Mouse (Mus musculus): ENCODE data around the gene Cacnb2. TPM values are rescaled to one million over a fixed set of nuclear protein-coding genes. Genes with fewer than 3 reads are reported as not detected.

Gene Cacnb2
- total and polyA plus RNA-seq, 3 experiments = 0.38 TPM; not detected in 2

DNA sequence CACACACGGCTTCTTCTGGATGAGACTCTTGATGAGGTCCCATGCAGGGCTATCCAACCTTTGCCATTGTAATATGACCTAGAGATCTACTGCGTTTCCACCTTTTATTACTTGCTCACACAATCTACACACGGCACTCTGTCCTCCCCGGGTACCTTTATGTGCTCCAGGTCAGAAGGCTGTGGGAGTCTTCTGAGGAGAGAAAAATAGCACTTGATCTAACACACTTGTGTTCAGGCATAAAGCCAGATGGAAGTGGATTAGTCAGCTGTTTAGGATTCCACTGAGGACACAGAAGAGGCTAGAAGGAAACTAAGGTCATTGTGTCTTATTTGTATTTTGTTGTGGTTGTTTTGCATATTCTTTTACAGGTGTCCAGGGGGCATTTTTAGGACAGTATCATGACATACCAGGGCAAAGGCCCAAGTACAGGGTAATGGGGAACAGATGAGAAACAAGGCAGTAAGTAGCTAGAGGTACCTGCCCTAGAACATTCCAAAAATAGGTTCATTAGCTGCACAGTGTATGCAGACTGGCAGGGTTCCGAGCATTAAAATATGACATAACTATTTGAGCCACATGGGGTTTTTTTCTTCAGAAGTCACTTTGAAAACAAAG lies 231.9 kb downstream of the Cacnb2 start:
- no peak for TF ChIP-seq POLR2AphosphoS5 (IDR thresholded peaks at IDR 0.05; ENCODE audit: insufficient replicate concordance, low read depth, low read length)
- TF ChIP-seq TAL1 (conservative IDR thresholded peaks at IDR 0.05; ENCODE audit: low read depth, low read length) = no peak
- no peak for TF ChIP-seq GATA1 (IDR thresholded peaks at IDR 0.05; ENCODE audit: borderline replicate concordance, low read length)
- no peak for TF ChIP-seq GATA2 (IDR thresholded peaks at IDR 0.05; ENCODE audit: borderline replicate concordance, low read depth, low read length)
- no peak for TF ChIP-seq CTCF (IDR thresholded peaks at IDR 0.05; ENCODE audit: low read depth, low read length)
- no peaks in the 10 kb centered on the region for H3K27me3 ChIP-seq (ENCODE audit: insufficient read depth, low read length)
- H3K36me3 ChIP-seq (replicated peaks) = no peaks in the 10 kb centered on the region

DNA sequence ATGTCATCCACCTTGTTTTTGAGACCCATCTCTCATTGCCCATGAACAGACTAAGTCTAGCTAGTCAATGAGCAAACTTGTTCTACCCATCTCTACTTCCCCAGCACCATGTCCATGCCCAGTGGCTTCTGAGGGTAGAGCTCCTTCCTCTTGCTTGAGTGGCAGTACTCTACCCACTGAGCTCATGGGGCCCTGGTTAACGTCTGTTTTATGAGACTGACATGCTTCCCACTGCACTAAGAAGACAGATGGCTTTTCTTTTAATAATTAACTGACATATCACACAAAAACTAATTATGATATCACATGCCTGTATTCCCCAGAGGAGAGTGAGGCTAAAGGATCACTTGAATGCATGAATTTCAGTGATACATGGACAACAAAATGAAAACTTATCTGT lies 238.4 kb downstream of the Cacnb2 start:
- Histone ChIP-seq H3K27me3 (ENCODE audit: insufficient read depth, low read length) (no peaks in the 10 kb centered on the region), H3K4me1 (ENCODE audit: insufficient read depth, low read depth, low read length) (no peaks in the 10 kb centered on the region), H3K4me3 (ENCODE audit: low read depth, low read length) (no peak overlapping the region), H3K36me3 (replicated peaks) (no peaks in the 10 kb centered on the region), H3K9me3 (replicated peaks) (no peaks in the 10 kb centered on the region)
- no peak for ATAC-seq (ENCODE audit: extremely low read depth, insufficient number of reproducible peaks, low FRiP score, poor library complexity, severe bottlenecking)
- TF ChIP-seq CTCF (IDR thresholded peaks at IDR 0.05; ENCODE audit: low read depth, low read length) (no peak), TAL1 (conservative IDR thresholded peaks at IDR 0.05; ENCODE audit: low read depth, low read length) (no peak), GATA2 (IDR thresholded peaks at IDR 0.05; ENCODE audit: borderline replicate concordance, low read depth, low read length) (no peak), POLR2AphosphoS5 (IDR thresholded peaks at IDR 0.05; ENCODE audit: insufficient replicate concordance, low read depth, low read length) (no peak), GATA1 (IDR thresholded peaks at IDR 0.05; ENCODE audit: borderline replicate concordance, low read length) (no peak)
- DNase-seq (ENCODE audit: low spot score) = no peak

More for the DNA sequence above, 231.9 kb downstream of the Cacnb2 start:
- Histone ChIP-seq H3K4me3 (ENCODE audit: low read depth, low read length) (no peak overlapping the region), H3K4me1 (ENCODE audit: insufficient read depth, low read depth, low read length) (no peaks in the 10 kb centered on the region), H3K9me3 (replicated peaks) (no peaks in the 10 kb centered on the region)
- ATAC-seq (ENCODE audit: extremely low read depth, insufficient number of reproducible peaks, low FRiP score, poor library complexity, severe bottlenecking) (no peak), DNase-seq (ENCODE audit: low spot score) (no peak)

DNA sequence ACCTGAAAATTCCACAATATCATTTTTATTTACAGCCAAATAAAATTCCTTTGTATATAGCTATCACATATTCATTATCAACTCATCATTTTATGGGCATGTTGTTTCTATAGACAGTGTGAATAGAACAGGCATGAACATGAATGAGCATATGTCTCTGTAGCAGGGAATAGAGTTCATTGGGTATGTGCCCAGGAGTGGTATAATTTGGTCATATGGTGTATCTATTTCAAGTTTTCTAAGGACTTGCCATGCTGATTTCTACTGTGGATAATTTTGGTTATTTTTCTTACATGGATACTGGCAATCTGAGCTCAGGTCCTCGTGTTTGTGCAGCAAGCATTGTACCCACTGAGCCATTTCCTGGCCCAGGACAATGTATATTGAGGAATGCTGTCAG lies 243.8 kb downstream of the Cacnb2 start:
- H3K36me3 ChIP-seq (replicated peaks) = no peaks in the 10 kb centered on the region
- no peaks in the 10 kb centered on the region for H3K27me3 ChIP-seq (ENCODE audit: insufficient read depth, low read length)
- DNase-seq (ENCODE audit: low spot score) (no peak), ATAC-seq (ENCODE audit: extremely low read depth, insufficient number of reproducible peaks, low FRiP score, poor library complexity, severe bottlenecking) (no peak)
- TF ChIP-seq POLR2AphosphoS5 (IDR thresholded peaks at IDR 0.05; ENCODE audit: insufficient replicate concordance, low read depth, low read length) (no peak), GATA2 (IDR thresholded peaks at IDR 0.05; ENCODE audit: borderline replicate concordance, low read depth, low read length) (no peak), TAL1 (conservative IDR thresholded peaks at IDR 0.05; ENCODE audit: low read depth, low read length) (no peak), CTCF (IDR thresholded peaks at IDR 0.05; ENCODE audit: low read depth, low read length) (no peak), GATA1 (IDR thresholded peaks at IDR 0.05; ENCODE audit: borderline replicate concordance, low read length) (no peak)
- no peaks in the 10 kb centered on the region for H3K9me3 ChIP-seq (replicated peaks)
- H3K4me1 ChIP-seq (ENCODE audit: insufficient read depth, low read depth, low read length) = no peaks in the 10 kb centered on the region
- no peak overlapping the region for H3K4me3 ChIP-seq (ENCODE audit: low read depth, low read length)

DNA sequence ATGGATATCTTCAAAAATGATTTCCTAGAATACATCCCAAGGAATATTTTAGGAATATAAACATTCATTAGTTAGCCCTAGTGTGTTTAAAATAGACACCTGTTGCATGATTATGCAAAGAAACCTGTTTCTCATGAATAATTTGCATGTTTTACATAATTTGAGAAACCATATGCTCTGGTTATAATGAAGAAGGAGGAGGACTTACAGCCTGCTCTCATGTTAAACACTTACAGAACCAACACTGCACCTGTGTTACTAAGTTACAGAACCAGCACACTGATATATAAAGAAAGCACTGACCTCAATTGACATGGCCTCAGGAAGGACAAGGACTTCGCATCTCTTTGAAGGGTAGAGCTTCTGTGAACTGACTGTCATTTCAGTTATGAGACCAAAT lies 244.3 kb downstream of the Cacnb2 start:
- H3K36me3 ChIP-seq (replicated peaks) = no peaks in the 10 kb centered on the region
- ATAC-seq (ENCODE audit: extremely low read depth, insufficient number of reproducible peaks, low FRiP score, poor library complexity, severe bottlenecking) = no peak
- no peaks in the 10 kb centered on the region for H3K4me1 ChIP-seq (ENCODE audit: insufficient read depth, low read depth, low read length)
- no peak for DNase-seq (ENCODE audit: low spot score)
- no peaks in the 10 kb centered on the region for H3K27me3 ChIP-seq (ENCODE audit: insufficient read depth, low read length)
- no peaks in the 10 kb centered on the region for H3K9me3 ChIP-seq (replicated peaks)
- H3K4me3 ChIP-seq (ENCODE audit: low read depth, low read length) = no peak overlapping the region
- TF ChIP-seq GATA1 (IDR thresholded peaks at IDR 0.05; ENCODE audit: borderline replicate concordance, low read length) (no peak), TAL1 (conservative IDR thresholded peaks at IDR 0.05; ENCODE audit: low read depth, low read length) (no peak), POLR2AphosphoS5 (IDR thresholded peaks at IDR 0.05; ENCODE audit: insufficient replicate concordance, low read depth, low read length) (no peak), CTCF (IDR thresholded peaks at IDR 0.05; ENCODE audit: low read depth, low read length) (no peak), GATA2 (IDR thresholded peaks at IDR 0.05; ENCODE audit: borderline replicate concordance, low read depth, low read length) (no peak)

- DNase-seq (ENCODE audit: low spot score) (no peak), ATAC-seq (ENCODE audit: extremely low read depth, insufficient number of reproducible peaks, low FRiP score, poor library complexity, severe bottlenecking) (no peak)
- TF ChIP-seq CTCF (IDR thresholded peaks at IDR 0.05; ENCODE audit: low read depth, low read length) = no peak
- no peak for TF ChIP-seq POLR2AphosphoS5 (IDR thresholded peaks at IDR 0.05; ENCODE audit: insufficient replicate concordance, low read depth, low read length)
- TF ChIP-seq GATA1 (IDR thresholded peaks at IDR 0.05; ENCODE audit: borderline replicate concordance, low read length) = no peak
- TF ChIP-seq GATA2 (IDR thresholded peaks at IDR 0.05; ENCODE audit: borderline replicate concordance, low read depth, low read length) = no peak
- TF ChIP-seq TAL1 (conservative IDR thresholded peaks at IDR 0.05; ENCODE audit: low read depth, low read length) = no peak
- Histone ChIP-seq H3K27me3 (ENCODE audit: insufficient read depth, low read length) (no peaks in the 10 kb centered on the region), H3K4me1 (ENCODE audit: insufficient read depth, low read depth, low read length) (no peaks in the 10 kb centered on the region), H3K36me3 (replicated peaks) (no peaks in the 10 kb centered on the region), H3K4me3 (ENCODE audit: low read depth, low read length) (no peak overlapping the region), H3K9me3 (replicated peaks) (no peaks in the 10 kb centered on the region)
Observed at GRCm38 (mm10) chr2:14850831-14851230, 247.9 kb downstream of the Cacnb2 start.

- Histone ChIP-seq H3K9me3 (replicated peaks) (no peaks in the 10 kb centered on the region), H3K36me3 (replicated peaks) (no peaks in the 10 kb centered on the region), H3K27me3 (ENCODE audit: insufficient read depth, low read length) (no peaks in the 10 kb centered on the region), H3K4me3 (ENCODE audit: low read depth, low read length) (no peak overlapping the region), H3K4me1 (ENCODE audit: insufficient read depth, low read depth, low read length) (no peaks in the 10 kb centered on the region)
- no peak for TF ChIP-seq POLR2AphosphoS5 (IDR thresholded peaks at IDR 0.05; ENCODE audit: insufficient replicate concordance, low read depth, low read length)
- no peak for TF ChIP-seq TAL1 (conservative IDR thresholded peaks at IDR 0.05; ENCODE audit: low read depth, low read length)
- TF ChIP-seq CTCF (IDR thresholded peaks at IDR 0.05; ENCODE audit: low read depth, low read length) = no peak
- TF ChIP-seq GATA1 (IDR thresholded peaks at IDR 0.05; ENCODE audit: borderline replicate concordance, low read length) = no peak
- no peak for TF ChIP-seq GATA2 (IDR thresholded peaks at IDR 0.05; ENCODE audit: borderline replicate concordance, low read depth, low read length)
- peak; percentile 28 for ATAC-seq (ENCODE audit: extremely low read depth, insufficient number of reproducible peaks, low FRiP score, poor library complexity, severe bottlenecking)
- no peak for DNase-seq (ENCODE audit: low spot score)
Observed at GRCm38 (mm10) chr2:14851383-14851782, 248.5 kb downstream of the Cacnb2 start.
